Mouse (Mus musculus): Measurements from ENCODE around the gene Cd52.

GRCm38 (mm10) chr4:134116501-134116900, 21.6 kb upstream of the Cd52 start:
- no peak for TF ChIP-seq CTCF (IDR thresholded peaks at IDR 0.05; ENCODE audit: low read depth)
- TF ChIP-seq EP300 (IDR thresholded peaks at IDR 0.05; ENCODE audit: low read depth): no peak
